Mouse (Mus musculus) hindbrain, postnatal 0 days (tissue): ENCODE measurements around the gene Inha. TPM values are rescaled to one million over a fixed set of nuclear protein-coding genes. Genes with fewer than 3 reads are reported as not detected.

ENCODE experiments used
- ATAC-seq: fragments of 200-750 bp; cut with Nextera tagmentation; 2 replicates; pipeline ENCODE4 v1.8.0; 2017; ENCODE audit warnings: mild to moderate bottlenecking, moderate TSS enrichment, moderate library complexity
- DNase-seq: peaks from one replicate; pipeline ENCODE4 v3.0.0-alpha.2; 2015; ENCODE audit warnings: low spot score
- H3K27ac ChIP-seq: fragments of 300-500 bp; sonication (generic); 2 replicates; pipeline ENCODE4 v1.5.1; 2014; ENCODE audit warnings: mild to moderate bottlenecking
- H3K27me3 ChIP-seq: fragments of 300-500 bp; sonication (generic); 2 replicates; pipeline ENCODE4 v1.6.1; 2014; ENCODE audit warnings: low read length, mixed read lengths; ENCODE audit not compliant: insufficient read depth
- H3K36me3 ChIP-seq: fragments of 300-500 bp; sonication (generic); 2 replicates; pipeline ENCODE4 v1.6.1; 2014; ENCODE audit warnings: low read length, mixed read lengths; ENCODE audit not compliant: insufficient read depth
- H3K4me1 ChIP-seq: fragments of 300-500 bp; sonication (generic); 2 replicates; pipeline ENCODE4 v1.6.1; 2014; ENCODE audit warnings: antibody characterized with exemption, low read length, mixed read lengths; ENCODE audit not compliant: insufficient read depth
- H3K4me2 ChIP-seq: fragments of 300-500 bp; sonication (generic); 2 replicates; pipeline ENCODE4 v1.6.1; 2014; ENCODE audit warnings: low read depth, mild to moderate bottlenecking, low read length, moderate library complexity, mixed read lengths
- H3K4me3 ChIP-seq: fragments of 300-500 bp; sonication (generic); 2 replicates; pipeline ENCODE4 v1.5.1; 2014; ENCODE audit warnings: low read length
- H3K9ac ChIP-seq: fragments of 300-500 bp; sonication (generic); replicated peaks from 2 replicates; pipeline ENCODE4 v1.6.1; 2014; ENCODE audit warnings: mild to moderate bottlenecking, low read length, moderate library complexity, mixed read lengths
- H3K9me3 ChIP-seq: fragments of 300-500 bp; sonication (generic); 2 replicates; pipeline ENCODE4 v1.6.1; 2016; ENCODE audit warnings: low read length, mixed read lengths
- CTCF ChIP-seq: IDR thresholded peaks from 2 replicates; pipeline ENCODE4 v1.5.1; 2016; ENCODE audit warnings: antibody characterized with exemption, control low read depth, low read depth
- WGBS: fragments of 180-500 bp; shearing (Covaris S2); extraction: QIAGEN DNeasy Blood & Tissue Kit; methylation state at CpG from one replicate; pipeline ENCODE4 v1.1.7; 2014; 5-methylcytosine and 5-hydroxymethylcytosine counted together
- polyA plus RNA-seq: library from polyadenylated mRNA; unstranded; fragments of >200 nt; fragmentation: Nextera tagmentation; extraction: Ambion mirVana; gene quantifications from 2 replicates; pipeline ENCODE4 v1.2.1, GENCODE M21; 2015
- total RNA-seq: library from RNA; depleted of rRNA; stranded (reverse); fragments of >200 nt; gene quantifications from 2 replicates; pipeline ENCODE4 v1.2.3, GENCODE M21; 2014

Gene Inha
- total and polyA plus RNA-seq, 2 experiments from 2014 or later: 20.3 to 28.9 TPM

GRCm38 (mm10) chr1:75532280-75533172 is 25.6 kb downstream of the Inha start:
- WGBS: 89% methylated on average over 19 of the region's 19 CpGs
- no peak overlapping the region for H3K9ac ChIP-seq
- no peaks in the 10 kb centered on the region for H3K27me3 ChIP-seq
- no peaks in the 10 kb centered on the region for H3K9me3 ChIP-seq
- no peaks in the 10 kb centered on the region for H3K4me1 ChIP-seq
- no peak for DNase-seq
- peaks cover 61% of the 10 kb centered on the region; the same call in 1 of the 2 replicates for H3K36me3 ChIP-seq
- H3K4me2 ChIP-seq: no peak overlapping the region
- TF ChIP-seq CTCF: no peak
- no peak for ATAC-seq
- no peak overlapping the region for H3K4me3 ChIP-seq
- no peak overlapping the region for H3K27ac ChIP-seq

DNA sequence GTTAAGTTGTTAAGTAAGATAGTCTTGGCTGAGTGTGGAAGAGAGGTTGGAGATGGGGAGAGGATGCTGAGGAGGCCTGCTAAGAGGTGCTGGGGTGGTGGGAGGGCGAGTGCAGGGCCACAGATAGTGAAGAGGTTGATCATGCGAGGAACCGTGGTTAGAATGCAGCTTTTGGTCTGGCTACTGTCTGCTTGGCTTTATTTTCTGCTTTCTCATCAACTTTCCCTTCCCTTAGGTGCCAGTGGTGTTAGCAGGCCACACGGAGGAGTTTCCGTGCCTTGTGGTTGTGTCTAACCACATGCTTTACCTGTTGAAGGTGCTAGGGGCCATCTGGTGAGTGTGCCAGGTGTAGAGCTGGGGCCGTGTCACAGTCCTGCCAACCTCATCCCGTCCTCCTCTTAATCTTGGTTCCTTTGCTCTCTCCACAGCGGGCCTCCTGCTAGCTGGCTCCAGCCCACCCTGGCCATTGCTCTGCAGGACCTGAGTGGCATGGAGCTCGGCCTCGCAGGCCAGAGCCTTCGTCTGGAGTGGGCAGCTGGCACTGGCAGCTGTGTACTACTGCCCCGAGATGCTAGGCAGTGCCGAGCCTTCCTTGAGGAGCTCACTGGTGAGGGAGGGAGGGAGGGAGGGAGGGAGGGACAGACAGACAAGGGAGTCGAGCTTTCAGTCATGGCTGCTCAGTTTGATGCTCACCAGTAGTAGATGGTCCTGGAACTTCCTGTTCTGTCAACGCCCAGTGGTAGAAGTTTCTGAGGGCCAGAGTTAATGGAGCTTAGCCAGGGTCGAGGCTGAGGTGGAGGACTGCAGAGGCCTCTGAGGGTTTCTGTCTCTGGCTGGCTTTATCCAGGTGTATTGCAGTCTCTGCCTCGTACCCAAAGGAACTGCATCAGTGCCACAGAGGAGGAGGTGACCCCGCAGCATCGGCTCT is 26.7 kb downstream of the Inha start:
- Histone ChIP-seq H3K4me2 (no peak overlapping the region), H3K9me3 (no peaks in the 10 kb centered on the region), H3K27me3 (no peaks in the 10 kb centered on the region), H3K4me1 (no peaks in the 10 kb centered on the region), H3K4me3 (no peak overlapping the region), H3K9ac (no peak overlapping the region), H3K36me3 (peaks cover 57% of the 10 kb centered on the region; the same call in 1 of the 2 replicates), H3K27ac (no peak overlapping the region)
- 87% methylated on average over 19 of the region's 19 CpGs for WGBS
- ATAC-seq: no peak
- TF ChIP-seq CTCF: no peak
- no peak for DNase-seq

DNA sequence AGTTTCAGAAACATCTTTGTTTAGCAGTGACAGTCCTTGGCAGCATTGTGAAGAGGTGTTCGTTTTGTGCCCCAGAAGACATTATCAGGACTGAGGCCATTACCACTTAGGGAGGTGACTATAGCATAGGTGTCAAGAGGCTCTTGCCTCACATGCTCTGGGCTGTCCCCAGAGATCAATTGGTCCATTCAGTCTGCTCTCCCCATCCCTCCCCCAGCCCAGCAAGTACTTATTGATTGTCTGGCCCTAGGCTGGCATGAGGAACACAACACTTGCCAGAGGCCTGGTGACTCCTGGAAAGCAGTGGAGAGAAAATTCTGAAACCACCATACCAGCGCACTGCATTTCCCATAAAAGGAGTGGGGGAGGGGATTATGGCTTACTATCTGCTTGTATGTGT is 30.7 kb downstream of the Inha start:
- Histone ChIP-seq H3K4me3 (no peak overlapping the region), H3K27me3 (no peaks in the 10 kb centered on the region), H3K9ac (no peak overlapping the region), H3K36me3 (peaks cover 29% of the 10 kb centered on the region; the same call in 1 of the 2 replicates), H3K4me1 (no peaks in the 10 kb centered on the region), H3K9me3 (no peaks in the 10 kb centered on the region), H3K4me2 (no peak overlapping the region), H3K27ac (no peak overlapping the region)
- TF ChIP-seq CTCF: no peak
- DNase-seq (no peak), ATAC-seq (no peak)
- 80% methylated on average over 2 of the region's 2 CpGs for WGBS

- H3K4me1 ChIP-seq: no peaks in the 10 kb centered on the region
- H3K27ac ChIP-seq: no peak overlapping the region
- no peaks in the 10 kb centered on the region for H3K27me3 ChIP-seq
- H3K4me3 ChIP-seq: no peak overlapping the region
- no peak overlapping the region for H3K4me2 ChIP-seq
- ATAC-seq (no peak), DNase-seq (no peak)
- TF ChIP-seq CTCF: no peak
- no peaks in the 10 kb centered on the region for H3K9me3 ChIP-seq
- peaks cover 25% of the 10 kb centered on the region; the same call in 1 of the 2 replicates for H3K36me3 ChIP-seq
- no peak overlapping the region for H3K9ac ChIP-seq
- 80% methylated on average over 9 of the region's 9 CpGs for WGBS
These were observed 31.8 kb downstream of the Inha start for GRCm38 (mm10) chr1:75538597-75539190.

DNA sequence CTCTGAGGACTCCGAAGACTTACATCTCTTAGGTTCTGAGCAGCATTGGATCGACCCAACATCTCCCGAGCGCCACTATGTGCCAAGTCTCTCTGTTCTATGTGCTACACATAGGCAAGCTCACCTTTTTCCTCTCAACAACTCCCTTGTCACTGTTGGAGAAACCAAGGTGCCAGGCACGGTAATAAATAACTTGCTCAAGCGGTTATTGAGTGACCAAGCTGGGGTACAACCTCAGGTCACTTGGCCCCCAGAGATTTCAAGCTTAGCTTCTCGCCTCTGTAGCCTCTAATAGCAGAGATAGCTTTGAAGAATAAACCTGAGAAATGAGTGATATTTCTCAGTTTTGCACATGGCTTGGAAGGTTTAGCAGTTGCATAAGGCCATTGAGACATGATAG is 34.6 kb downstream of the Inha start:
- H3K9ac ChIP-seq: no peak overlapping the region
- ATAC-seq (no peak), DNase-seq (no peak)
- H3K27ac ChIP-seq: no peak overlapping the region
- 93% methylated on average over 7 of the region's 7 CpGs for WGBS
- H3K27me3 ChIP-seq: no peaks in the 10 kb centered on the region
- no peaks in the 10 kb centered on the region for H3K9me3 ChIP-seq
- H3K4me3 ChIP-seq: no peak overlapping the region
- H3K4me2 ChIP-seq: no peak overlapping the region
- peaks cover under 1% of the 10 kb centered on the region; the same call in 1 of the 2 replicates for H3K4me1 ChIP-seq
- no peak for TF ChIP-seq CTCF
- peaks cover 6% of the 10 kb centered on the region; the same call in 1 of the 2 replicates for H3K36me3 ChIP-seq

DNA sequence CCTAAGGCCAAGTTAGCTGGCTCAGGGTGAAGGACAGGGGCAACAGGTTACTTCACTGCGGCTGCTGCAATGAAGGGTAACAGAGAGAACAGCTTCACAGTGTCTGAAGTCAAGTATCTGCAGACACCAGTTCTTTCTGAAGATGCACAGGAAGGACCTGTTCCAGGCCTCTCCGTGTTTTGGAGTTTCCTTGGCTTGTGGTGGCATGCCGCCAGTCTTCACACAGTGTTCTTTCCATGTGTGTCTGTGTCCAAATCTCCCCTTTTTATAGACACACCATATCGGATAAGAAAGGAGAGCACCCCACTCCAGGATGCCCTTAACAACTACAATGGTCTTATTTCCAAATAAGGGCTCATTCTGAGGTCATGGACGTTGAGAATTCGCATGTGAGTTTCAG is 37.5 kb downstream of the Inha start:
- no peaks in the 10 kb centered on the region for H3K9me3 ChIP-seq
- H3K27me3 ChIP-seq: no peaks in the 10 kb centered on the region
- ATAC-seq (no peak), DNase-seq (no peak)
- 89% methylated on average over 6 of the region's 6 CpGs for WGBS
- no peak overlapping the region for H3K4me3 ChIP-seq
- H3K27ac ChIP-seq: no peak overlapping the region
- H3K9ac ChIP-seq: no peak overlapping the region
- no peak for TF ChIP-seq CTCF
- no peaks in the 10 kb centered on the region for H3K36me3 ChIP-seq
- no peak overlapping the region for H3K4me2 ChIP-seq
- peaks cover 9% of the 10 kb centered on the region for H3K4me1 ChIP-seq
